Mouse (Mus musculus) thymus, adult 18-20 months (tissue): ENCODE results near the gene Mcidas.
A peak's percentile ranks its signal among the peaks of the same experiment; 100 is the strongest.

ENCODE experiments used
- DNase-seq, 2 experiments: peaks; one replicate each; pipeline ENCODE4 v3.0.0; 2022; ENCODE audit warnings: mixed read lengths in 2 of 2

Gene Mcidas

GRCm38 (mm10) chr13:112993531-112994152 is at the start of gene Mcidas:
Gene Mcidas (plus strand): TSS chr13:112993845.
- peak in 1 of 2 experiments; percentile 14 for DNase-seq

DNA sequence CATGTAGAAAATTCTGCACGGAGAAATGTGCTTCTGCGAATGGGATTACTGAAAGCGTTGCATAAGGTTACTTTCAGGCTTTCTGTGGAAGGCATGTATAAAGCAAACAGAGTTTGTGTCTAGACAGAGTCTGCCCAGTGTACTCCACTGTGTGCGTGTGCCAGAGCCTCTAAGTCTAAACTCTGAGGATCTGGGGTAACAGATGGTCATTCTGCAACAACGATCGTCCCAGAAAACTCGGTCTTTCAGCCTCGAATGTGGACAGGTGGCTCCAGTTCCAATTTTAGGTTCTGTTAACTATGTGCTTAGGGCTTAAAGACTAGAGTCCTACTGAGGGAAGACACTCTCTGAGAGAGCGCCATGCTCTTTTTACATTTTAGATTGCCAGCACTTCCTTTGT is 48.3 kb upstream of the Mcidas start:
- no peak for DNase-seq

- DNase-seq: no peak
These were observed 47.7 kb upstream of the Mcidas start for GRCm38 (mm10) chr13:112945900-112946299.

DNA sequence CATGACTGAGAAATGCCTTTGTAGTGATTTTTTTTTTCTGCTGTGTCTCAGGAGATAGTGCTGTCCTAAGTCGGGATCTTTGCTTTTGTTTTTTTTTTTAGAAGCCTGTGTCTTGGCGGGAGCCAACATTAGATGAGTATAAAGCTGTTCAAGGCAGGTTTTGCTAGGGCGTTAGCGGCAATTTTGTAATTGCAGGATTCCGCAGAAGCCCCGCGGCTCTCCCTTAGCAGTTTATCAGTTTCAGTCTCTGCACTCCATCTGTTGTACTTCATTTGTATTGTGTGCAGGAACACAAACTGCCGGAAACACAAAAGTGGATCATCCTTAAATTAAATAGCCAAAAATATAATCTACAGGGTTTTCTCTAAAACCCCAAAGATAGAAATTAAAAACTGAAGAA is 39.6 kb upstream of the Mcidas start:
- DNase-seq: no peak

DNA sequence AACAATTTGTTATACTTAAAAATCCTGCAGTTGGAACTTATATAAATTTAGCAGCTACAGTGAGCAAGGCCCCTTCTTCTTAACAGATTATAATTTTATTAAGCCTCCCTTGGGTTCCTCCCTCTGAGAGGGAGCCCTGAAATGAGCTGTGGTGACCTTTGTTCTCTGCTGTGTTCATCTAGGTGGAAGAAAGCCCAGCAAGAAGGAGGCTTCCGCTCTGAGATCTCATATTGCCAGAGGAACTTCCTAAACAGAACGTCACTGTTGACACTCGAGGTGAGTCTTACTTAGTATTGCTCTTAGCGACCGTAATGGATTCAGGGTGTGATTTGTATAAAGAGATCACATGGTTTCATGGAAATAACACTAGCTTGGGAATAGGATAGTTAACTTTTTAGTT is 30.6 kb upstream of the Mcidas start:
- DNase-seq: no peak

GRCm38 (mm10) chr13:112964421-112964820 is 29.2 kb upstream of the Mcidas start:
- no peak for DNase-seq

- no peak for DNase-seq
These were observed 26.4 kb upstream of the Mcidas start for GRCm38 (mm10) chr13:112967267-112967666.

DNA sequence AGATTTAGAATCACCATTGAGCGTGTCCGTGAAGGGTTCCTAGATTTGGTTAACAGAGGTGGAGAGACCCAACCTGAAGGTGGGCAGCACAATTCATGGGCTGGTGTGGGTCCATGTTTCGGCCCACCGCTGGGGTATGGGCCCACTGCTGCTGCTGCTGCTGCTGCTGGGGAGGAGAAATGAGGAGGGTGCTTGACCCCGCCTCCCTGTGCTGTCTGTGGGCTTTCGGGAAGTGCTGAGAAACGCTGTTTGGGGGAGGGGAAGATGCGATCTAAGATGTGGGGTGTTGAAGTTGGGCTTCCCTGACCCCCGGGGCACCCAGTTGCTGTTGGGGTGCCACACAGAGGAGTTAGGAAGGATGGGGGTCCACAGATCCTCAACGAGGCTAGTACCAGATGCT is 16.9 kb upstream of the Mcidas start:
- no peak for DNase-seq

DNA sequence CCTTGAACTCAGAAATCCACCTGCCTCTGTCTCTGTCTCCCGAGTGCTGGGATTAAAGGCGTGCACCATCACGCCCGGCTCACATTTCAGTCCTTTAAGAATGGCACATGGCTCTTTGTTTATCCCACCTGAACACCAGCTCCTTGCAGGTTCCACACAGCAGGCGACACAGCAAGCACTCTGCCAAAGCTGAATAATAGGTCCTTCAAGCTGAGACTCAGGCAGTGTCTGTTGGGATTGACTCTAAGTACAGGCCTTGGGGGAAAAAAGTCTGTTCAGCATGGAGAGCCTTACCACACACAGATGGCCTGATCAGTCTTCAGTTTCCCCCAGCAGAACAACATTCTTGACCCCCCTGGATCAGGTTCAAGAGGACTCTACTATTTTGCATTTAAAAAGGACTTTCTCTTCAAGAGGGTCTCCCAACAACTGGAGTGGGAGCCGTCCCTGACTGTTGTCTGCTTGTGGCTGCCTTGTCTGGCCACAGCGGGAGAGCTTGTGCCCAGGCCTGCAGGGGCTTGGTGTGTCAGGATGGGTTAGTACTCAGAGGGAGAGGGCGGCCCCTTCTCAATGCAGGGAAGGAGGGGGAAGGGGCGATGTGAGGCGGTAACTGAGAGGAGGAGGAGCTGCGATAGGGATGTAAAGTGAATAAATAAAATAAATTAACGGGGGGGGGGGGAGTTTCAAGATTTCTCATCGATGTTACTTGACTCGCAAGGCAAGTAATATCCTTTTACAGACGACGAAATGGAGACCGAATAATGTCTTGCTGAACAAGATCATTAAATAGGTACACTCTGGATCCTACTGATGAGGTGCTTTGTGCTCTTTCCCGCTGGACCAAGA is 7.8 kb upstream of the Mcidas start:
- DNase-seq: no peak

- DNase-seq: no peak
These were observed 7.1 kb upstream of the Mcidas start for GRCm38 (mm10) chr13:112986451-112986950.

GRCm38 (mm10) chr13:112987532-112987943 is 6.1 kb upstream of the Mcidas start, which contains the start of gene Ccno:
Gene Ccno (plus strand): TSS chr13:112987802.
- peak; percentile 95 to 96 for DNase-seq

DNA sequence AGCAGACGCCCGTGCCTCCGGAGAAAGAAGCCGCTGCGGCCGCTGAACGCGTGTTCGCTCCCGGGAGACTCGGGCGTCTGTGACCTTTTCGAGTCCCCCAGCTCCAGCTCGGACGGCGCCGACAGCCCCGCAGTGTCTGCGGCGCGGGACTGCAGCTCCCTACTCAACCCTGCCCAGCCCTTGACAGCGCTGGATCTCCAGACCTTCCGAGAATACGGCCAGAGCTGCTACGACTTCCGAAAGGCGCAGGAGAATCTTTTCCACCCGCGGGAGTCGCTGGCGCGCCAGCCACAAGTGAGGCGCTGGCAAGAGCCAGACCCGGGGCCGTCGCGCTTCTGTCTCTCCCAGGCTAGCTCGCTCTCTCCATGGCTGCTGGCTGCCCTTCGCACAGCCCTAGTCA is 5.7 kb upstream of the Mcidas start:
- no peak for DNase-seq

DNA sequence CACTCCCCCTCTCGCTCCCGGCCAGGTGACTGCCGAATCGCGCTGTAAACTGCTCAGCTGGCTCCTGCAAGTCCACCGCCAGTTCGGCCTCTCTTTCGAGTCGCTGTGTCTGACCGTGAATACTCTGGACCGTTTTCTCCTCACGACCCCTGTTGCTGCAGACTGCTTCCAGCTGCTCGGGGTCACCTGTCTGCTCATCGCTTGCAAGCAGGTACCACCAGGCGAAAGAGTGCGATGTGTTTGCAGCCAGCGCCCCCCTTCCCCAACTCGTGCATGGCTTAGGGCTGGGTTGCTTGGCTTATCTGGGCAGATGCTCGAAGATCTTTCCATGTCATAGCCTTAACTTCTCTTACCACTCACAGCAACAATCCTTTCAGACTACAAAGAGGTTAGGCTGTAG is 4.8 kb upstream of the Mcidas start:
- DNase-seq: no peak

DNA sequence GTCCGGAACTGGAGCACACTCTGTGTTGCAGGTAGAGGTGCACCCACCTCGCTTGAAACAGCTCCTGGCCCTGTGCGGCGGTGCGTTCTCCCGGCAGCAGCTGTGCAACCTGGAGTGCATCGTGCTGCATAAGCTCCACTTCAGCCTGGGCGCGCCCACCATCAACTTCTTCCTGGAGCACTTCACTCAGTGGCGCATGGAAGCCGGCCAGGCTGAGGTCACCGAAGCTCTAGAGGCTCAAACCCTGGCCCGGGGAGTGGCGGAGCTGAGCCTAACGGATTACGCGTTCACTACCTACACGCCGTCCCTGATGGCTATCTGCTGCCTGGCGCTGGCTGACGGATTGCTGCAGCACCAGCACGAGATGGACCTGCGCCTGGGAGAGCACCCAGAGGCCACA is 4.1 kb upstream of the Mcidas start:
- DNase-seq: no peak

DNA sequence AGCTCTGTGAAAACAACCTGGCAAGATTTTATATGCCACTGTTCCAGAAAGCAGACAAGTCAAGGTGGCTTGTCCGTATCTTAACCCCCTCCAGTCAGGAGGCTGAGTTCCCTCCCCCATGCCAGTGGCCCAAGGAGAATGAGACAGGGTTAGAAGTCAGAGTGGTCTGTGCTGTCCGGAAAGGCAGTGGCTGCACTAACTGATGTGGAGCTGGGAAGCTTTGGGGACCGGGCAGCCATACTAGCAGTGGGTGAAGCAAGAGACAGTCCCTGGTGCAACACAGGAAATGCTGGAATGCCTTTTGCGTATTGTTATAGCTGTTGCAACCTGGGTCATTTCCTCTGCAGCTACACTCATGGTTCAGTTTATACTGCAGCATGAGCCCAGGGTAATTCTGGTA is 3.3 kb upstream of the Mcidas start:
- DNase-seq: no peak

DNA sequence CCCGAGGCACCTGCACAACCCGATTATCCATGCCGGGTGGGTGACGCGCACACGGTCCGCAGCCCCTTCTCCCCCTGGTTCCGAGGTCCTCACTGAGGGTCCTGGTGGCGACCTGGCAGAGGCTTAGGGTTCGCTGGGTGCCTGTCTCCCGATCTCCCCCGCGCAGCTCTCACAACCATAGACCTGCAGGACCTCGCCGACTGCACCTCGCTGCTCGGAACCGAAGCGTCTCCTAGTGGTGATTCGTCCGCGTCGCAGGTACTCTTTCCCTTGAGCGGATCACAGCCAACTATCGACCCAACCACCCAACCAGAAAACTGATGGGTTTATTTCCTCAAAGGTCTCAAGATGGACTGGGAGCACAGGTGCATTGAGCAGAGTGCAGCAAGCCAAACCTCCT is 546 bp downstream of the Mcidas start:
- DNase-seq: peak; percentile 36 to 39

- no peak for DNase-seq
These were observed 2.8 kb downstream of the Mcidas start for GRCm38 (mm10) chr13:112996407-112996806.

GRCm38 (mm10) chr13:112997369-112997768 is 3.7 kb downstream of the Mcidas start:
- DNase-seq: no peak

GRCm38 (mm10) chr13:112998427-112999201 is 5.0 kb downstream of the Mcidas start:
- DNase-seq: no peak

GRCm38 (mm10) chr13:113000090-113000489 is 6.4 kb downstream of the Mcidas start:
- no peak for DNase-seq

GRCm38 (mm10) chr13:113000576-113001318 is 7.1 kb downstream of the Mcidas start:
- DNase-seq: no peak

DNA sequence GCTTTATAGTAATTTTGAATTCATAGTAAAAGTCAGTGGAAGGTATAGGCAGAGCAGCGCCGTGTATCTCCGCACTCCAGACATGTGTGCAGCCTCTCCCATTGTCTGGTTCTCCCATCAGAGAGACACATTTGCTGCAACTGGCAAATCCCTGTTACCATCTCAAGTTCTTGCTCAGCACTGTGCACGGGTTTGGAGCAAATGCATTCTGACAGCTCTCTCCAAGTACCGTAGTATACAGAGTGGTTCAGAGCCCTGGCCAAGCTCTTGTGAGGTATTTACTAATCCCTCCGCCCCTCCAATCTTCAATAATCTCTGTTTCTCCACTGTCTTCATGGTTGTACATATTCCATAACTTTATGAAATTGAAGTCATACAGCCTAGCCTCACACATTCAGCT is 19.0 kb downstream of the Mcidas start:
- no peak for DNase-seq
